Mouse (Mus musculus) liver, adult 2 months (tissue): Measurements from ENCODE around the gene Srsf5. TPM values are rescaled to one million over a fixed set of nuclear protein-coding genes. Genes with fewer than 3 reads are reported as not detected.

Source experiments
- DNase-seq: peaks from one replicate; pipeline ENCODE4 v3.0.0-alpha.2; 2011; ENCODE audit warnings: low read depth, low spot score; ENCODE audit errors: extremely low read depth
- H3K27ac ChIP-seq: fragments of 200-500 bp; replicated peaks from 2 replicates; pipeline ENCODE4 v1.5.1; 2012; ENCODE audit warnings: low read depth, mild to moderate bottlenecking, control low read depth, inconsistent platforms, low read length; ENCODE audit not compliant: insufficient read depth
- H3K27me3 ChIP-seq: fragments of 200-500 bp; 2 replicates; pipeline ENCODE4 v1.6.1; 2012; ENCODE audit warnings: mild to moderate bottlenecking, moderate library complexity, low read length, inconsistent platforms; ENCODE audit not compliant: control insufficient read depth, insufficient read depth
- H3K36me3 ChIP-seq: fragments of 200-500 bp; 2 replicates; pipeline ENCODE4 v1.6.1; 2012; ENCODE audit warnings: low read length, inconsistent platforms; ENCODE audit not compliant: control insufficient read depth, insufficient read depth
- H3K4me1 ChIP-seq: fragments of 200-500 bp; 2 replicates; pipeline ENCODE4 v1.6.1; 2011; ENCODE audit warnings: low read length; ENCODE audit not compliant: control insufficient read depth, insufficient read depth
- H3K4me3 ChIP-seq: fragments of 200-500 bp; 2 replicates; pipeline ENCODE4 v1.5.1; 2011; ENCODE audit warnings: low read depth, mild to moderate bottlenecking, control low read depth, low read length, moderate library complexity; ENCODE audit not compliant: insufficient read depth
- H3K79me2 ChIP-seq: fragments of 200-500 bp; 2 replicates; pipeline ENCODE4 v1.6.1; 2012; ENCODE audit warnings: inconsistent platforms, mild to moderate bottlenecking, low read length, moderate library complexity; ENCODE audit not compliant: control insufficient read depth, insufficient read depth
- H3K9ac ChIP-seq: fragments of 200-500 bp; 2 replicates; pipeline ENCODE4 v1.6.1; 2012; ENCODE audit warnings: low read depth, mild to moderate bottlenecking, control low read depth, inconsistent platforms, low read length
- CTCF ChIP-seq: fragments of 200-500 bp; IDR thresholded peaks from 2 replicates; pipeline ENCODE4 v1.5.1; 2011; ENCODE audit warnings: low read depth, low read length, control low read depth
- POLR2A ChIP-seq: fragments of 200-500 bp; IDR thresholded peaks from 2 replicates; pipeline ENCODE4 v1.6.1; 2011; ENCODE audit warnings: low read length, control low read depth; ENCODE audit not compliant: insufficient read depth; ENCODE audit errors: extremely low read depth
- WGBS: fragments of 180-500 bp; shearing (Covaris S2); methylation state at CpG from one replicate; pipeline ENCODE4 v1.1.7; 2018; 5-methylcytosine and 5-hydroxymethylcytosine counted together
- polyA plus RNA-seq: library from polyadenylated mRNA; depleted of rRNA; stranded (reverse); fragments of >200 nt; gene quantifications from 2 replicates; pipeline ENCODE4 v1.2.3, GENCODE M21; 2012
- total RNA-seq: library from RNA; depleted of rRNA; stranded (reverse); fragments of >200 nt; gene quantifications from 2 replicates; pipeline ENCODE4 v1.2.3, GENCODE M21; 2014

The Srsf5 gene
- total and polyA plus RNA-seq, 2 experiments, result 238 to 331 TPM

- Histone ChIP-seq H3K27me3 (no peaks in the 10 kb centered on the region), H3K27ac (no peak overlapping the region), H3K4me1 (peaks cover 25% of the 10 kb centered on the region), H3K9ac (no peak overlapping the region), H3K36me3 (no peaks in the 10 kb centered on the region), H3K4me3 (no peak overlapping the region), H3K79me2 (no peaks in the 10 kb centered on the region)
- DNase-seq, result peak; percentile 49
- 67% methylated on average over 3 of the region's 3 CpGs for WGBS
- TF ChIP-seq POLR2A (no peak), CTCF (no peak)
Measured at GRCm38 (mm10) chr12:80924205-80924604, 21.1 kb upstream of the Srsf5 start.

GRCm38 (mm10) chr12:80925919-80926318, 19.4 kb upstream of the Srsf5 start:
- no peak overlapping the region for H3K4me3 ChIP-seq
- no peaks in the 10 kb centered on the region for H3K36me3 ChIP-seq
- peaks cover 33% of the 10 kb centered on the region for H3K4me1 ChIP-seq
- H3K9ac ChIP-seq, result no peak overlapping the region
- no peaks in the 10 kb centered on the region for H3K27me3 ChIP-seq
- TF ChIP-seq POLR2A, result no peak
- no peak for TF ChIP-seq CTCF
- DNase-seq, result peak; percentile 90
- peak overlapping the region; percentile 96 for H3K27ac ChIP-seq
- H3K79me2 ChIP-seq, result no peaks in the 10 kb centered on the region
- 16% methylated on average over 7 of the region's 7 CpGs for WGBS

- H3K27me3 ChIP-seq, result no peaks in the 10 kb centered on the region
- no peak overlapping the region for H3K9ac ChIP-seq
- WGBS, result 17% methylated on average over 4 of the region's 4 CpGs
- no peaks in the 10 kb centered on the region for H3K79me2 ChIP-seq
- peak overlapping the region; percentile 96 for H3K27ac ChIP-seq
- H3K4me3 ChIP-seq, result no peak overlapping the region
- peaks cover 35% of the 10 kb centered on the region for H3K4me1 ChIP-seq
- no peaks in the 10 kb centered on the region for H3K36me3 ChIP-seq
- peak; percentile 99 for DNase-seq
- TF ChIP-seq POLR2A (no peak), CTCF (no peak)
Measured at GRCm38 (mm10) chr12:80926550-80926949, 18.8 kb upstream of the Srsf5 start.

GRCm38 (mm10) chr12:80927518-80927917, 17.8 kb upstream of the Srsf5 start:
- DNase-seq, result peak; percentile 56
- Histone ChIP-seq H3K27me3 (no peaks in the 10 kb centered on the region), H3K36me3 (no peaks in the 10 kb centered on the region), H3K9ac (no peak overlapping the region), H3K4me3 (no peak overlapping the region), H3K4me1 (peaks cover 43% of the 10 kb centered on the region), H3K79me2 (no peaks in the 10 kb centered on the region), H3K27ac (peak overlapping the region; percentile 41; the same call in 1 of the 2 replicates)
- no peak for TF ChIP-seq POLR2A
- 80% methylated on average over 1 of the region's 1 CpGs for WGBS

- Histone ChIP-seq H3K4me3 (no peak overlapping the region), H3K79me2 (no peaks in the 10 kb centered on the region), H3K36me3 (no peaks in the 10 kb centered on the region), H3K27me3 (no peaks in the 10 kb centered on the region), H3K4me1 (peaks cover 38% of the 10 kb centered on the region), H3K9ac (no peak overlapping the region), H3K27ac (peak overlapping the region; percentile 98)
- TF ChIP-seq POLR2A (no peak), CTCF (no peak)
- DNase-seq, result peak; percentile 94
- 19% methylated on average over 3 of the region's 3 CpGs for WGBS
Measured at GRCm38 (mm10) chr12:80928881-80929280, 16.4 kb upstream of the Srsf5 start.

- no peaks in the 10 kb centered on the region for H3K27me3 ChIP-seq
- H3K9ac ChIP-seq, result no peak overlapping the region
- peak; percentile 99 for DNase-seq
- no peaks in the 10 kb centered on the region for H3K79me2 ChIP-seq
- peaks cover 30% of the 10 kb centered on the region for H3K4me1 ChIP-seq
- 26% methylated on average over 7 of the region's 7 CpGs for WGBS
- no peak overlapping the region for H3K4me3 ChIP-seq
- peak overlapping the region; percentile 81 for H3K27ac ChIP-seq
- H3K36me3 ChIP-seq, result no peaks in the 10 kb centered on the region
- no peak for TF ChIP-seq POLR2A
- no peak for TF ChIP-seq CTCF
Measured at GRCm38 (mm10) chr12:80930141-80930540, 15.2 kb upstream of the Srsf5 start.
